Comparison of ENCODE assay signal across 8 mouse cellular contexts in genomic region chr4:49521346-49521745, GRCm38 (mm10). TPM values are rescaled to one million over a fixed set of nuclear protein-coding genes. Genes with fewer than 3 reads are reported as not detected.
A peak's percentile ranks its signal among the peaks of the same experiment; 100 is the strongest.
DNase-seq lines count a peak whose midpoint lies in the region; ATAC-seq lines count a peak whose summit lies in the region.

No protein-coding gene starts in this region.

- ATAC-seq in heart, embryonic 14.5 days (ENCODE audit: insufficient number of reproducible peaks, insufficient read depth, low FRiP score, low read depth): no peak; the same call in none of the 2 replicates
- ATAC-seq in megakaryocyte-erythroid progenitor cell, adult 5-6 weeks (replicated peaks; ENCODE audit: low FRiP score, low TSS enrichment, poor library complexity, severe bottlenecking): peak; percentile 53

- H3K4me1 ChIP-seq in heart, embryonic 14.5 days (ENCODE audit: control insufficient read depth in 2 of 2, insufficient read depth in 2 of 2, low read length in 2 of 2): peaks cover 2 to 13% of the 10 kb centered on the region in 2 experiments
- peaks cover 28% of the 10 kb centered on the region for H3K4me1 ChIP-seq in hindbrain, embryonic 10.5 days (replicated peaks)

- intact Hi-C loops in heart, postnatal 10 days (cut with DNase I): loop anchor here (5.0 kb wide), 1 partner anchor 111 kb away; the partner anchor contains the start of gene Rnf20

- peaks cover 24% of the 10 kb centered on the region for H3K36me3 ChIP-seq in heart, embryonic 14.5 days (ENCODE audit: control insufficient read depth, insufficient read depth, low read length)
- peaks cover 52% of the 10 kb centered on the region for H3K36me3 ChIP-seq in hindbrain, embryonic 10.5 days

- DNase-seq in heart, postnatal 10 days: no peak
- DNase-seq in WW6 (ENCODE audit: low read depth, low spot score): peak; percentile 13
- DNase-seq in hindbrain, embryonic 10.5 days (ENCODE audit: low spot score): no peak
- no peak for DNase-seq in urinary bladder, postnatal 4 days (ENCODE audit: low spot score in 2 of 2)
- no peak for DNase-seq in thymus, adult 18-20 months
- no peak for DNase-seq in kidney, adult 11 months

- under 1% methylated on average over 17 of the region's 17 CpGs for WGBS in heart, embryonic 14.5 days
- WGBS in hindbrain, embryonic 10.5 days: under 1% methylated on average over 17 of the region's 17 CpGs

- H3K4me2 ChIP-seq in heart, embryonic 14.5 days (ENCODE audit: low read length): peak overlapping the region; percentile 73

- H3K27ac ChIP-seq in heart, embryonic 14.5 days (replicated peaks in 1 of 2; ENCODE audit: control insufficient read depth in 1 of 2, insufficient read depth in 1 of 2, low read depth in 2 of 2, low read length in 2 of 2): peak overlapping the region in 1 of 2 experiments; percentile 15; a peak in 3 of 4 replicates
- peak overlapping the region; percentile 91 for H3K27ac ChIP-seq in hindbrain, embryonic 10.5 days

- no peaks in the 10 kb centered on the region for H3K27me3 ChIP-seq in heart, embryonic 14.5 days (ENCODE audit: control insufficient read depth, insufficient read depth, low read length)
- no peaks in the 10 kb centered on the region for H3K27me3 ChIP-seq in hindbrain, embryonic 10.5 days (ENCODE audit: insufficient read depth, poor library complexity, severe bottlenecking)

- peak overlapping the region; percentile 73 for H3K9ac ChIP-seq in heart, embryonic 14.5 days (ENCODE audit: low read length)

- H3K9me3 ChIP-seq in heart, embryonic 14.5 days (ENCODE audit: control insufficient read depth, low read length): no peaks in the 10 kb centered on the region
- H3K9me3 ChIP-seq in hindbrain, embryonic 10.5 days: no peaks in the 10 kb centered on the region

- peak overlapping the region; percentile 59 to 86 for H3K4me3 ChIP-seq in heart, embryonic 14.5 days (ENCODE audit: control insufficient read depth in 1 of 2, insufficient read depth in 1 of 2, low read depth in 1 of 2, low read length in 2 of 2)
- H3K4me3 ChIP-seq in hindbrain, embryonic 10.5 days: peak overlapping the region; percentile 74

RNA-seq across cellular contexts. Expression of gene Zfp189, which starts 0.4 kb away (rescaled TPM):
- polyA plus RNA-seq in heart, embryonic 14.5 days (2014; fragmentation: Nextera tagmentation; extraction: Ambion mirVana): 7.2 and 8.3 TPM in 2 replicates
- 1 to 10 TPM; 5.8 to 8.1 TPM for total RNA-seq in heart, postnatal 10 days (2021)
- polyA plus RNA-seq in hindbrain, embryonic 10.5 days (2016; fragmentation: Nextera tagmentation; extraction: Ambion mirVana): 10.4 and 10.8 TPM in 2 replicates
- total RNA-seq in megakaryocyte-erythroid progenitor cell, adult 5-6 weeks (2014; fragmentation: Nextera tagmentation): 10.4 and 10.8 TPM in 2 replicates
- 7.3 and 11.8 TPM in 2 replicates for total RNA-seq in megakaryocyte-erythroid progenitor cell, adult 5-6 weeks (2017)

RNA-seq across cellular contexts. Expression of gene Mrpl50, which starts 0.5 kb away (rescaled TPM):
- 63.6 and 63.7 TPM in 2 replicates for polyA plus RNA-seq in heart, embryonic 14.5 days (2014; fragmentation: Nextera tagmentation; extraction: Ambion mirVana)
- total RNA-seq in heart, postnatal 10 days (2021): 10 to 100 TPM; 37.3 to 41.7 TPM
- polyA plus RNA-seq in hindbrain, embryonic 10.5 days (2016; fragmentation: Nextera tagmentation; extraction: Ambion mirVana): 74.8 and 77.1 TPM in 2 replicates
- total RNA-seq in megakaryocyte-erythroid progenitor cell, adult 5-6 weeks (2014; fragmentation: Nextera tagmentation): 61.2 and 68.9 TPM in 2 replicates
- 52.4 and 72.4 TPM in 2 replicates for total RNA-seq in megakaryocyte-erythroid progenitor cell, adult 5-6 weeks (2017)

RNA-seq across cellular contexts. Expression of gene Baat, which starts 15.0 kb away (rescaled TPM):
- 0.16 TPM in 1 of 2 replicates, not detected in the other for polyA plus RNA-seq in heart, embryonic 14.5 days (2014; fragmentation: Nextera tagmentation; extraction: Ambion mirVana)
- under 1 TPM in 1 of 2 experiments, not detected in 1; 0.12 TPM for total RNA-seq in heart, postnatal 10 days (2021)
- 0.30 and 0.33 TPM in 2 replicates for polyA plus RNA-seq in hindbrain, embryonic 10.5 days (2016; fragmentation: Nextera tagmentation; extraction: Ambion mirVana)
- total RNA-seq in megakaryocyte-erythroid progenitor cell, adult 5-6 weeks (2014; fragmentation: Nextera tagmentation): 0.40 TPM in 1 of 2 replicates, not detected in the other
- not detected in 2 replicates for total RNA-seq in megakaryocyte-erythroid progenitor cell, adult 5-6 weeks (2017)

RNA-seq across cellular contexts. Expression of gene Aldob, which starts 28.0 kb away (rescaled TPM):
- 0.13 and 0.19 TPM in 2 replicates for polyA plus RNA-seq in heart, embryonic 14.5 days (2014; fragmentation: Nextera tagmentation; extraction: Ambion mirVana)
- total RNA-seq in heart, postnatal 10 days (2021): under 1 TPM in 1 of 2 experiments, not detected in 1; 0.22 TPM
- polyA plus RNA-seq in hindbrain, embryonic 10.5 days (2016; fragmentation: Nextera tagmentation; extraction: Ambion mirVana): not detected in 2 replicates
- 0.30 TPM in 1 of 2 replicates, not detected in the other for total RNA-seq in megakaryocyte-erythroid progenitor cell, adult 5-6 weeks (2014; fragmentation: Nextera tagmentation)
- total RNA-seq in megakaryocyte-erythroid progenitor cell, adult 5-6 weeks (2017): not detected in 2 replicates

RNA-seq across cellular contexts. Expression of gene Acnat1, which starts 47.6 kb away (rescaled TPM):
- not detected in 2 replicates for polyA plus RNA-seq in heart, embryonic 14.5 days (2014; fragmentation: Nextera tagmentation; extraction: Ambion mirVana)
- total RNA-seq in heart, postnatal 10 days (2021): not detected
- polyA plus RNA-seq in hindbrain, embryonic 10.5 days (2016; fragmentation: Nextera tagmentation; extraction: Ambion mirVana): not detected in 2 replicates
- 0.72 TPM in 1 of 2 replicates, not detected in the other for total RNA-seq in megakaryocyte-erythroid progenitor cell, adult 5-6 weeks (2014; fragmentation: Nextera tagmentation)
- not detected in 2 replicates for total RNA-seq in megakaryocyte-erythroid progenitor cell, adult 5-6 weeks (2017)
